Mouse (Mus musculus) midbrain, embryonic 16.5 days (tissue): ENCODE data around the gene Thtpa. TPM values are rescaled to one million over a fixed set of nuclear protein-coding genes. Genes with fewer than 3 reads are reported as not detected.

Experiments used
- ATAC-seq: fragments of 200-750 bp; cut with Nextera tagmentation; 2 replicates; pipeline ENCODE4 v1.8.0; 2017; ENCODE audit warnings: moderate TSS enrichment
- H3K27ac ChIP-seq: fragments of 300-500 bp; sonication (generic); 2 replicates; pipeline ENCODE4 v1.5.1; 2014; ENCODE audit warnings: mild to moderate bottlenecking, low read length, mixed read lengths
- H3K27me3 ChIP-seq: fragments of 300-500 bp; sonication (generic); 2 replicates; pipeline ENCODE4 v1.6.1; 2014; ENCODE audit warnings: low read depth, low read length, mixed read lengths; ENCODE audit not compliant: control insufficient read depth, insufficient read depth
- H3K36me3 ChIP-seq: fragments of 300-500 bp; sonication (generic); 2 replicates; pipeline ENCODE4 v1.6.1; 2014; ENCODE audit warnings: mild to moderate bottlenecking, low read length, moderate library complexity, mixed read lengths; ENCODE audit not compliant: control insufficient read depth, insufficient read depth
- H3K4me1 ChIP-seq: fragments of 300-500 bp; sonication (generic); 2 replicates; pipeline ENCODE4 v1.6.1; 2014; ENCODE audit warnings: mild to moderate bottlenecking, low read length, mixed read lengths; ENCODE audit not compliant: control insufficient read depth, insufficient read depth
- H3K4me2 ChIP-seq: fragments of 300-500 bp; sonication (generic); 2 replicates; pipeline ENCODE4 v1.6.1; 2014; ENCODE audit warnings: mild to moderate bottlenecking, low read length, mixed read lengths
- H3K4me3 ChIP-seq: fragments of 300-500 bp; sonication (generic); 2 replicates; pipeline ENCODE4 v1.5.1; 2014; ENCODE audit warnings: low read depth, mild to moderate bottlenecking, low read length, moderate library complexity, mixed read lengths
- H3K9ac ChIP-seq: fragments of 300-500 bp; sonication (generic); 2 replicates; pipeline ENCODE4 v1.6.1; 2014; ENCODE audit warnings: low read depth, low read length, mixed read lengths
- H3K9me3 ChIP-seq: fragments of 300-500 bp; sonication (generic); replicated peaks from 2 replicates; pipeline ENCODE4 v1.6.1; 2014; ENCODE audit warnings: mild to moderate bottlenecking, low read length, mixed read lengths; ENCODE audit not compliant: control insufficient read depth, poor library complexity, severe bottlenecking
- WGBS: fragments of 180-500 bp; shearing (Covaris S2); extraction: QIAGEN DNeasy Blood & Tissue Kit; methylation state at CpG from one replicate; pipeline ENCODE4 v1.1.7; 2014; 5-methylcytosine and 5-hydroxymethylcytosine counted together
- polyA plus RNA-seq: library from polyadenylated mRNA; unstranded; fragments of >200 nt; fragmentation: Nextera tagmentation; extraction: Ambion mirVana; gene quantifications from 2 replicates; pipeline ENCODE4 v1.2.1, GENCODE M21; 2015

Gene Thtpa
- polyA plus RNA-seq, 1 experiment from 2014 or later = 38.6 TPM

DNA sequence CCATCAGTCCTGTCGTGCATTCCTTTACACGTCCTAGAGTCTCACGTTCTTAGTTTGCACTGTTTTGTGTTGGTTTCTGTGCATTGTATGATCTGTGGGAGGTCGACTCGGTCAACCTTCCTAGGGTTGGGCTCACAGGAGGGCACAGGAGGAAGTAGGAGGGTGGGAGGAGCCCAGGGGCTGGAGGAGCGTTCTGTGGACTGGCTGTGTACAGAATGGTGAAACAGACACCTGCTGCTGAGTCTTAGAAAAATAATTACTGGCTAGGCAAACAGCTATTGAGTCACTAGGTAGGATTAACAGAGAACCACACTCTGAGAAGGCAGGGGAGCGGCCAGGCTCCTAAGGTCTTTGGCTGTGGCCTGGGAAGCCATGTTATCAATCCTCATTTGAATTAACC is 44.7 kb downstream of the Thtpa start:
- ATAC-seq = no peak
- Histone ChIP-seq H3K4me1 (no peaks in the 10 kb centered on the region), H3K36me3 (no peaks in the 10 kb centered on the region), H3K9ac (no peak overlapping the region), H3K27me3 (no peaks in the 10 kb centered on the region), H3K4me2 (no peak overlapping the region), H3K27ac (no peak overlapping the region), H3K9me3 (no peaks in the 10 kb centered on the region), H3K4me3 (no peak overlapping the region)
- WGBS = 40% methylated on average over 7 of the region's 7 CpGs

GRCm38 (mm10) chr14:55146324-55146723 is 51.7 kb downstream of the Thtpa start:
- H3K4me1 ChIP-seq = peaks cover 17% of the 10 kb centered on the region
- H3K27me3 ChIP-seq = no peaks in the 10 kb centered on the region
- H3K27ac ChIP-seq = no peak overlapping the region
- H3K9ac ChIP-seq = no peak overlapping the region
- 91% methylated on average over 1 of the region's 1 CpGs for WGBS
- H3K9me3 ChIP-seq = no peaks in the 10 kb centered on the region
- H3K4me3 ChIP-seq = no peak overlapping the region
- H3K4me2 ChIP-seq = no peak overlapping the region
- ATAC-seq = no peak
- H3K36me3 ChIP-seq = no peaks in the 10 kb centered on the region

DNA sequence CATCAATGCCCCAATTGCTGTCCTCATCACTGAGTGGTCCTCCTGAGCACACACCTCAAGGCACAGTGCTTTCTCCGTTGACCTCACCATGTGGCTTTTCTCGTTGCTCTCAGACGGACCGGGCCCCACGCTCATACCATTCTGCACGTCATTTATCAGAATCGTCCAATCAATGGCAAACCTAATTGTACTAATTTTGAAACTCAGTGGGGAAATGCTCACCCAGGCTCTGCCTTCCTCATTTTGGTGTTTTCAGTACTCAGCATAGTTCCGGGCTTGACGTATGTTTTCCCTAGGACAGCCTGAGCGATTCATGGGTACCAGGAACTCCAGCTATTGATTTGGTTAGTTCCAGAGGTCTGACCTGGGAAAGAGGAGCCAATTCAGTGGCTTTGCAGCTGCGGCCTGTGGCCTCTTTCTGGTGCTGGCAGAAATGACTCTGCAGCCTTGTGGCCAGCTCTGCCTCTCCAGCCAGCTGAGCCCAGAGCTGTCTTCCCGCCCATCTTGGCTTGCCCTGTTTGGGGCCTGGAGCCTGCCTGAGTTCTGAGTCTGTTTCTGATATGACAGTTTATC is 52.3 kb downstream of the Thtpa start:
- H3K9ac ChIP-seq = no peak overlapping the region
- WGBS = 91% methylated on average over 12 of the region's 12 CpGs
- H3K4me1 ChIP-seq = peaks cover 17% of the 10 kb centered on the region
- no peak overlapping the region for H3K4me2 ChIP-seq
- ATAC-seq = no peak
- H3K36me3 ChIP-seq = no peaks in the 10 kb centered on the region
- no peak overlapping the region for H3K4me3 ChIP-seq
- H3K9me3 ChIP-seq = no peaks in the 10 kb centered on the region
- no peaks in the 10 kb centered on the region for H3K27me3 ChIP-seq
- H3K27ac ChIP-seq = no peak overlapping the region

- Histone ChIP-seq H3K4me3 (no peak overlapping the region), H3K27ac (peak overlapping the region; percentile 78), H3K4me2 (peak overlapping the region; percentile 18; the same call in 1 of the 2 replicates), H3K36me3 (no peaks in the 10 kb centered on the region), H3K4me1 (peaks cover 17% of the 10 kb centered on the region), H3K9me3 (no peaks in the 10 kb centered on the region), H3K27me3 (no peaks in the 10 kb centered on the region), H3K9ac (0 out of 2 replicates have a peak overlapping the region, but pooled peaks have one; percentile 30)
- 24% methylated on average over 5 of the region's 5 CpGs for WGBS
- ATAC-seq = peak; percentile 87
These were observed 53.9 kb downstream of the Thtpa start for GRCm38 (mm10) chr14:55148363-55148915.

Other genes with a start within 250 kb of the Thtpa start
- 13.2 and 14.5 TPM in 2 replicates for gene Homez, start 223.8 kb upstream of the Thtpa start, polyA plus RNA-seq
- 2.3 and 3.4 TPM in 2 replicates for gene Ppp1r3e, start 217.2 kb upstream of the Thtpa start, polyA plus RNA-seq
- 3.9 and 4.1 TPM in 2 replicates for gene Bcl2l2, start 211.4 kb upstream of the Thtpa start, polyA plus RNA-seq
- not detected in 2 replicates for gene Gm20521, start 211.3 kb upstream of the Thtpa start, polyA plus RNA-seq
- 150 and 163 TPM in 2 replicates for gene Pabpn1, start 202.3 kb upstream of the Thtpa start, polyA plus RNA-seq
- gene Slc22a17, start 181.7 kb upstream of the Thtpa start, polyA plus RNA-seq = 219 and 245 TPM in 2 replicates
- 11.7 and 12.9 TPM in 2 replicates for gene Efs, start 168.7 kb upstream of the Thtpa start, polyA plus RNA-seq
- gene Il25, start 162.1 kb upstream of the Thtpa start, polyA plus RNA-seq = 0.46 and 0.51 TPM in 2 replicates
- 9.5 and 14.8 TPM in 2 replicates for gene Cmtm5, start 158.5 kb upstream of the Thtpa start, polyA plus RNA-seq
- gene Myh6, start 127.9 kb upstream of the Thtpa start, polyA plus RNA-seq = 1.3 and 2.9 TPM in 2 replicates
- gene Gm17428, start 117.9 kb upstream of the Thtpa start, polyA plus RNA-seq = not detected in 2 replicates
- 7.7 and 8.9 TPM in 2 replicates for gene Myh7, start 100.2 kb upstream of the Thtpa start, polyA plus RNA-seq
- gene Ngdn, start 79.3 kb upstream of the Thtpa start, polyA plus RNA-seq = 44.8 and 48.7 TPM in 2 replicates
- 25.9 and 34.6 TPM in 2 replicates for gene Zfhx2, start 2.5 kb upstream of the Thtpa start, polyA plus RNA-seq
- gene Ap1g2, start 11.8 kb downstream of the Thtpa start, polyA plus RNA-seq = 9.0 and 9.2 TPM in 2 replicates
- 37.3 and 40.3 TPM in 2 replicates for gene Jph4, start 22.2 kb downstream of the Thtpa start, polyA plus RNA-seq
- 0.26 and 0.57 TPM in 2 replicates for gene Dhrs2, start 127.2 kb downstream of the Thtpa start, polyA plus RNA-seq